Mouse (Mus musculus): ENCODE measurements around the gene Cirbp.
"Not testable (repeated sequence)": the region's sequence is repeated elsewhere in the genome, so short reads cannot be mapped to it uniquely, and the experiment has no call there.

The Cirbp gene

DNA sequence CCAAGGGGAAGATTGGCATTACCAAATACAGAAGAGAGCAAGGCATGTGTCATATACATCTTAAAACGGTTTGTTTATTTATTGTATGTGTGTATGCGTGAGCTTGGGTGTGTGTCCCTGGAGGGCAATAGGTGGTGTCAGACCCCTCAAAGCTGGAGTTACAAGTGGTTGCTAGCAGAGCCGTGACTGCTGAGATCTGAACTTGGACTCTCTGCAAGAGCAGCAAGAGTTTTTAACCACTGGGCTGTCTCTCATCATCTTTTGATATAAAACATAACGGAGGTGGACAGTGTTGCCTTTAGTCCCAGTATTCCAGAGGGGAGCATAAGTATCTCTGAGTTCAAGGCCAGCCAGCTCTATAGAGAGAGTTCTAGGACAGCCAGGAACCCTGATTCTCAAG is 42.5 kb downstream of the Cirbp start:
- in situ Hi-C loops (cut with MboI, MseI), result no loop called here

- in situ Hi-C loops (cut with MboI, MseI), result no loop called here
Measured at GRCm38 (mm10) chr10:80208841-80209371, 43.1 kb downstream of the Cirbp start.

DNA sequence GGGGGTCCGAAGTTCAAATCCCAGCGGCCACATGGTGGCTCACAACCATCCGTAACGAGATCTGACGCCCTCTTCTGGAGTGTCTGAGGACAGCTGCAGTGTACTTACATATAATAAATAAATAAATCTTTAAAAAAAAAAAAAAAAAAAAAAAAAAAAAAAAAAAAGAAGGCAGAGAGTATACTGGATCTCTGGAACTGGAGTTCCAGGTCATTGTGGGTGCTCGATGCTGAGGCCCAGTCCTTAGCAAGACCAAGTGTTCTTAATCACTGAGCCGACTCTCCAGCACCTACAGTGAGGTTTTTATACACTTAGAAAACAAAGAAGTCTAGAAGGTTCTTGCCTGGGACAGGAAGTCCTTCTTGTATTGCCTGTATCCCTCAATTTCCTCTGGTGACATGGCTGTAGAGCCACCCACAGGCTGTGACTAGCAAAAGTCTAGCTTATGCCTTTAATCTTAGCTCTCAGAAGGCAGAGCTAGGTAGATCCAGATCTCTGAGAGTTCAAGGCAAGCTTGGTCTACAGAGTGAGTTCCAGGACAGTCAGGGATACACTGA is 45.8 kb downstream of the Cirbp start:
- in situ Hi-C loops (cut with MboI, MseI), result not testable (repeated sequence)

DNA sequence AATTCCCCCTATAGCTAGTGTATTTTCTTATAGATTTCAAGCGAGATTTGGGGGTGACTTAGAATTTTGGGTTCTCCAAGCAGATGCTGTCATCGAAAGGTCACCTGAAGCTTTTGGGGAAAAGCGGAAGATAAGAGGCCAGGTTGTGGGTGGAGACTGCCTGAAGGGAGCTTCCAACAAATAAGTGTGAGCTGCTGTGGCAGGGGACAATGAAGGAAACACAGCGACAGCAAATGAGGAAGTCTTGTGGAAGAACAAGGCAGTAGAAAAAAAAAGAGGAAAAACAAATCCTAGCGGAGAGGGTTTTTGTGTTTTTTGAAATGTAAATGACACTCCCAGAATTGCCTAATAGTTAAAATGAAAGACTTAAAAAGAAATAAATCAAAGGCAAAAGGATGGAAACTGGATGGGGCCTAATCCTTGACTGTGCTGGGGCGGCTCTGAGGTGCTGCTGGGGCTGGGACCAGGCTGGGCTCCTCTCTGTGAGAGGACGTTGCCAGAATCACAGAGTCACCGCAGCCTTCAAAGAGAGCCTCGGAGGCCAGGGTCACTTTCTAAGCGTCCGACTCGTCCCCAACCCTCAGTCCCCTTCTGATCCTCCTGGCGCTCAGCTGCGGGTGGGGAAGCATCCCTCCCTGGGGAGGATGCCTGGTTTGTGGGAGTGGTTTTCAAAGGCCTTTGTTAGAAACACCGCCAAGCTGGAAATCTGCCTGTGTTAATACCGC is 49.4 kb downstream of the Cirbp start:
- in situ Hi-C loops (cut with MboI, MseI), result no loop called here

- in situ Hi-C loops (cut with MboI, MseI), result no loop called here
Measured at GRCm38 (mm10) chr10:80220676-80221075, 54.9 kb downstream of the Cirbp start.
